Mouse (Mus musculus) forebrain, embryonic 16.5 days (tissue): ENCODE data around the gene Prkca. TPM values are rescaled to one million over a fixed set of nuclear protein-coding genes. Genes with fewer than 3 reads are reported as not detected.

Experiments used
- ATAC-seq: fragments of 200-750 bp; cut with Nextera tagmentation; 2 replicates; pipeline ENCODE4 v1.8.0; 2017; ENCODE audit warnings: mild to moderate bottlenecking, moderate library complexity
- H3K27ac ChIP-seq: fragments of 300-500 bp; sonication (generic); 2 replicates; pipeline ENCODE4 v1.5.1; 2014; ENCODE audit warnings: low read length, control low read depth
- H3K27me3 ChIP-seq: fragments of 300-500 bp; sonication (generic); replicated peaks from 2 replicates; pipeline ENCODE4 v1.6.1; 2014; ENCODE audit warnings: low read length; ENCODE audit not compliant: control insufficient read depth, insufficient read depth
- H3K36me3 ChIP-seq: fragments of 300-500 bp; sonication (generic); 2 replicates; pipeline ENCODE4 v1.6.1; 2014; ENCODE audit not compliant: control insufficient read depth, insufficient read depth
- H3K4me1 ChIP-seq: fragments of 300-500 bp; sonication (generic); replicated peaks from 2 replicates; pipeline ENCODE4 v1.6.1; 2014; ENCODE audit warnings: low read length; ENCODE audit not compliant: control insufficient read depth, insufficient read depth
- H3K4me2 ChIP-seq: fragments of 300-500 bp; sonication (generic); 2 replicates; pipeline ENCODE4 v1.6.1; 2014; ENCODE audit warnings: mild to moderate bottlenecking, low read length, control low read depth
- H3K4me3 ChIP-seq: fragments of 300-500 bp; sonication (generic); replicated peaks from 2 replicates; pipeline ENCODE4 v1.5.1; 2014; ENCODE audit warnings: mild to moderate bottlenecking, low read length, control low read depth
- H3K9ac ChIP-seq: fragments of 300-500 bp; sonication (generic); replicated peaks from 2 replicates; pipeline ENCODE4 v1.6.1; 2014; ENCODE audit warnings: low read depth, low read length, control low read depth
- H3K9me3 ChIP-seq: fragments of 300-500 bp; sonication (generic); 2 replicates; pipeline ENCODE4 v1.6.1; 2016; ENCODE audit warnings: low read length; ENCODE audit not compliant: control insufficient read depth
- WGBS: fragments of 180-500 bp; shearing (Covaris S2); extraction: QIAGEN DNeasy Blood & Tissue Kit; methylation state at CpG from one replicate; pipeline ENCODE4 v1.1.7; 2014; 5-methylcytosine and 5-hydroxymethylcytosine counted together
- polyA plus RNA-seq: library from polyadenylated mRNA; unstranded; fragments of >200 nt; fragmentation: Nextera tagmentation; extraction: Ambion mirVana; gene quantifications from 2 replicates; pipeline ENCODE4 v1.2.1, GENCODE M21; 2015

The Prkca gene
- polyA plus RNA-seq, 1 experiment from 2014 or later, result 7.5 TPM

- H3K27me3 ChIP-seq, result no peaks in the 10 kb centered on the region
- no peak overlapping the region for H3K4me3 ChIP-seq
- no peak overlapping the region for H3K9ac ChIP-seq
- no peaks in the 10 kb centered on the region for H3K4me1 ChIP-seq
- no peak overlapping the region for H3K4me2 ChIP-seq
- H3K27ac ChIP-seq, result no peak overlapping the region
- no peaks in the 10 kb centered on the region for H3K9me3 ChIP-seq
- no peak for ATAC-seq
- H3K36me3 ChIP-seq, result no peaks in the 10 kb centered on the region
- 58% methylated on average over 8 of the region's 8 CpGs for WGBS
These were observed 280.6 kb downstream of the Prkca start for GRCm38 (mm10) chr11:108063096-108063495.

- no peak overlapping the region for H3K9ac ChIP-seq
- H3K27ac ChIP-seq, result no peak overlapping the region
- H3K36me3 ChIP-seq, result no peaks in the 10 kb centered on the region
- ATAC-seq, result no peak
- WGBS, result 80% methylated on average over 17 of the region's 17 CpGs
- no peak overlapping the region for H3K4me2 ChIP-seq
- H3K9me3 ChIP-seq, result no peaks in the 10 kb centered on the region
- H3K27me3 ChIP-seq, result no peaks in the 10 kb centered on the region
- H3K4me3 ChIP-seq, result no peak overlapping the region
- H3K4me1 ChIP-seq, result no peaks in the 10 kb centered on the region
These were observed 281.9 kb downstream of the Prkca start for GRCm38 (mm10) chr11:108061571-108062479.

GRCm38 (mm10) chr11:108057138-108057537 is 286.6 kb downstream of the Prkca start:
- Histone ChIP-seq H3K27me3 (no peaks in the 10 kb centered on the region), H3K4me3 (no peak overlapping the region), H3K4me2 (no peak overlapping the region), H3K36me3 (no peaks in the 10 kb centered on the region), H3K9ac (no peak overlapping the region), H3K9me3 (no peaks in the 10 kb centered on the region), H3K4me1 (0 out of 2 replicates have a peak, but pooled peaks cover 3% of the 10 kb centered on the region), H3K27ac (no peak overlapping the region)
- no peak for ATAC-seq
- WGBS, result 89% methylated on average over 6 of the region's 6 CpGs

GRCm38 (mm10) chr11:108054647-108055046 is 289.1 kb downstream of the Prkca start:
- Histone ChIP-seq H3K4me3 (no peak overlapping the region), H3K9ac (no peak overlapping the region), H3K4me1 (0 out of 2 replicates have a peak, but pooled peaks cover 3% of the 10 kb centered on the region), H3K9me3 (no peaks in the 10 kb centered on the region), H3K27ac (no peak overlapping the region), H3K36me3 (no peaks in the 10 kb centered on the region), H3K27me3 (no peaks in the 10 kb centered on the region), H3K4me2 (no peak overlapping the region)
- 87% methylated on average over 3 of the region's 3 CpGs for WGBS
- no peak for ATAC-seq

GRCm38 (mm10) chr11:108053746-108054145 is 290.0 kb downstream of the Prkca start:
- Histone ChIP-seq H3K9me3 (no peaks in the 10 kb centered on the region), H3K4me3 (no peak overlapping the region), H3K27ac (no peak overlapping the region), H3K4me1 (0 out of 2 replicates have a peak, but pooled peaks cover 3% of the 10 kb centered on the region), H3K9ac (no peak overlapping the region), H3K4me2 (no peak overlapping the region), H3K36me3 (no peaks in the 10 kb centered on the region), H3K27me3 (no peaks in the 10 kb centered on the region)
- WGBS, result 81% methylated on average over 10 of the region's 10 CpGs
- no peak for ATAC-seq

GRCm38 (mm10) chr11:108041669-108042068 is 302.1 kb downstream of the Prkca start:
- Histone ChIP-seq H3K9ac (no peak overlapping the region), H3K4me2 (no peak overlapping the region), H3K36me3 (no peaks in the 10 kb centered on the region), H3K9me3 (no peaks in the 10 kb centered on the region), H3K4me1 (0 out of 2 replicates have a peak, but pooled peaks cover 4% of the 10 kb centered on the region), H3K27ac (no peak overlapping the region), H3K27me3 (no peaks in the 10 kb centered on the region), H3K4me3 (no peak overlapping the region)
- 73% methylated on average over 7 of the region's 7 CpGs for WGBS
- ATAC-seq, result no peak

GRCm38 (mm10) chr11:108040823-108041222 is 302.9 kb downstream of the Prkca start:
- no peak overlapping the region for H3K4me3 ChIP-seq
- 64% methylated on average over 2 of the region's 2 CpGs for WGBS

GRCm38 (mm10) chr11:108039761-108040160 is 304.0 kb downstream of the Prkca start:
- Histone ChIP-seq H3K4me3 (no peak overlapping the region), H3K27me3 (no peaks in the 10 kb centered on the region), H3K4me2 (no peak overlapping the region), H3K9me3 (no peaks in the 10 kb centered on the region), H3K36me3 (no peaks in the 10 kb centered on the region), H3K4me1 (0 out of 2 replicates have a peak, but pooled peaks cover 4% of the 10 kb centered on the region), H3K27ac (no peak overlapping the region), H3K9ac (no peak overlapping the region)
- no peak for ATAC-seq
- WGBS, result 88% methylated on average over 17 of the region's 17 CpGs

More at GRCm38 (mm10) chr11:108040823-108041222, 302.9 kb downstream of the Prkca start:
- no peaks in the 10 kb centered on the region for H3K27me3 ChIP-seq
- H3K36me3 ChIP-seq, result no peaks in the 10 kb centered on the region
- H3K4me1 ChIP-seq, result 0 out of 2 replicates have a peak, but pooled peaks cover 4% of the 10 kb centered on the region
- no peak for ATAC-seq
- H3K4me2 ChIP-seq, result no peak overlapping the region
- no peaks in the 10 kb centered on the region for H3K9me3 ChIP-seq
- H3K27ac ChIP-seq, result no peak overlapping the region
- no peak overlapping the region for H3K9ac ChIP-seq

- no peaks in the 10 kb centered on the region for H3K36me3 ChIP-seq
- no peak for ATAC-seq
- H3K9ac ChIP-seq, result no peak overlapping the region
- 0 out of 2 replicates have a peak, but pooled peaks cover 4% of the 10 kb centered on the region for H3K4me1 ChIP-seq
- H3K27ac ChIP-seq, result no peak overlapping the region
- WGBS, result 85% methylated on average over 12 of the region's 12 CpGs
- no peaks in the 10 kb centered on the region for H3K9me3 ChIP-seq
- H3K4me2 ChIP-seq, result no peak overlapping the region
- no peak overlapping the region for H3K4me3 ChIP-seq
- no peaks in the 10 kb centered on the region for H3K27me3 ChIP-seq
These were observed 304.7 kb downstream of the Prkca start for GRCm38 (mm10) chr11:108038989-108039388.
